Mouse (Mus musculus) layer of hippocampus, adult 18-20 months (tissue): ENCODE results near the gene Epb41l3. TPM values are rescaled to one million over a fixed set of nuclear protein-coding genes. Genes with fewer than 3 reads are reported as not detected.
"Not testable (repeated sequence)": the region's sequence is repeated elsewhere in the genome, so short reads cannot be mapped to it uniquely, and the experiment has no call there.

ENCODE experiments used
- DNase-seq, 2 experiments: peaks; one replicate each; pipeline ENCODE4 v3.0.0; 2022; ENCODE audit warnings: low spot score in 2 of 2
- total RNA-seq, 2 experiments: library from RNA; stranded (reverse); gene quantifications; 2 replicates each; pipeline ENCODE4 v1.2.3; 2021

Epb41l3 gene
- total RNA-seq, 2 experiments from 2014 or later = 140 to 146 TPM

GRCm38 (mm10) chr17:69105799-69106401 lies 30.4 kb downstream of the Epb41l3 start:
- DNase-seq = peak; percentile 12 to 77

- DNase-seq = no peak
Measured at GRCm38 (mm10) chr17:69109216-69109615, 33.7 kb downstream of the Epb41l3 start.

- no peak for DNase-seq
Measured at GRCm38 (mm10) chr17:69112232-69112631, 36.7 kb downstream of the Epb41l3 start.

- no peak for DNase-seq
Measured at GRCm38 (mm10) chr17:69119183-69119582, 43.7 kb downstream of the Epb41l3 start.

GRCm38 (mm10) chr17:69120533-69121358 lies 45.3 kb downstream of the Epb41l3 start:
- no peak for DNase-seq

- DNase-seq = not testable (repeated sequence)
Measured at GRCm38 (mm10) chr17:69122403-69122802, 46.9 kb downstream of the Epb41l3 start.

- DNase-seq = no peak
Measured at GRCm38 (mm10) chr17:69127436-69127835, 52.0 kb downstream of the Epb41l3 start.

GRCm38 (mm10) chr17:69127981-69128380 lies 52.5 kb downstream of the Epb41l3 start:
- DNase-seq = no peak

GRCm38 (mm10) chr17:69129434-69129833 lies 54.0 kb downstream of the Epb41l3 start:
- no peak for DNase-seq

- no peak for DNase-seq
Measured at GRCm38 (mm10) chr17:69143017-69143416, 67.5 kb downstream of the Epb41l3 start.

GRCm38 (mm10) chr17:69150826-69151225 lies 75.3 kb downstream of the Epb41l3 start:
- DNase-seq = no peak

- DNase-seq = no peak
Measured at GRCm38 (mm10) chr17:69151281-69151680, 75.8 kb downstream of the Epb41l3 start.

GRCm38 (mm10) chr17:69155034-69155433 lies 79.6 kb downstream of the Epb41l3 start:
- DNase-seq = peak; percentile 35 to 67

GRCm38 (mm10) chr17:69156522-69157100 lies 81.1 kb downstream of the Epb41l3 start:
- DNase-seq = peak; percentile 38 to 58

GRCm38 (mm10) chr17:69157101-69157808 lies 81.8 kb downstream of the Epb41l3 start:
- DNase-seq = peak in 1 of 2 experiments; percentile 26

- no peak for DNase-seq
Measured at GRCm38 (mm10) chr17:69157809-69158185, 82.3 kb downstream of the Epb41l3 start.

- no peak for DNase-seq
Measured at GRCm38 (mm10) chr17:69158690-69159089, 83.2 kb downstream of the Epb41l3 start.

GRCm38 (mm10) chr17:69162731-69163130 lies 87.2 kb downstream of the Epb41l3 start:
- no peak for DNase-seq

GRCm38 (mm10) chr17:69176949-69177501 lies 101.5 kb downstream of the Epb41l3 start:
- DNase-seq = peak in 1 of 2 experiments; percentile 31

- no peak for DNase-seq
Measured at GRCm38 (mm10) chr17:69177954-69178353, 102.5 kb downstream of the Epb41l3 start.

GRCm38 (mm10) chr17:69180905-69181559 lies 105.5 kb downstream of the Epb41l3 start:
- DNase-seq = no peak
